Comparison of ENCODE assay signal across 8 mouse cellular contexts in the genomic region with DNA sequence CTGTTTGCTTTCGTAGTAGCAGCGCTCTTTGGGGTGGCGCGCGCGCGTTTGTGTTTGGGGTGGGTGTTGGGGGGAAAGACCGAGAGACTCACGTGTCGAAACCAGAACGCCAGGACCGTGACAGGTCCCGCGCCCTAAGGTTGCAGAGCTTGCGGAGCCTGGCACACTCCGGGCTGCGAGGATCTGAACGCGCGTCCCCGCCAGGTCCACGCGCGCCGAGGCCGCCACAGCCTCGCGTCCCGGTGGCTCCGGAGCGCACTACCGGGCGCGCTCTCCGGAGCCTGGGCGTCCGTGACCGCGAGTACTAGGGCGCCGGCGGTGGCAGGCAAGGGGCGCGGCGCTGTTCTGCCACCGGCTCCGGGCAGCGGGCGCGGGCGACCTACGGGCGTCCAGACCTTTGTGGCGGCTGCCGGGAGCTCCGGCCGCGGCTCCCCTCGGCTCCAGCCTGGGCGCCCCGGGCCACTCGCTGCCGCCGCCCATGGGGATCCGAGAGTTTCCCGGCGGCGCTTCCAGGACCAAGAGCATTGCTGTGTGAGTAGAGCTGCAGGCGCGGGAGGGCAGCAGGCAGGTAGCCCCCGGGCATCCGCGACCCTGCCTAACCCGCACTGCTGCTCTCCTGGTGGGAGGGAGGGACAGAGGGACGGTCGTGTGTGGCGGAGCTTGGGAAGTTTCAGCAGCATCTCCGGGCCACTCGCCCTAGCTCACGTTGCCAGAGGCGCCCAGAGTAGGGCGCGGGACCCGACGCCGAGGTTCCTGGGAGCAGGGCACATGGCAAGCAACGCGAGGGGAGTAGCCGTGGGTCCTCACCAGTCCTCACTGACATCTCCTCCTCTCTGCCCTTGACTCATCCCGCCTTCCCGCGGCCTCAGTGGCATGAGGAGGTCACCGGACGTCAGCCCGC.
DNase-seq lines count a peak whose midpoint lies in the region; ATAC-seq lines count a peak whose summit lies in the region.
"Had no signal": no experiment of that assay in that cellular context is flagged by ENCODE, and none has a peak within 500 bp of the region (broad histone marks: within the 10 kb centered on the region; RNA-seq: fewer than 3 reads in every experiment).

No protein-coding gene starts in this region.

- H3K27ac ChIP-seq in heart, embryonic 15.5 days, result no peak overlapping the region
- 0 out of 2 replicates have a peak overlapping the region, but pooled peaks have one; percentile 21 for H3K27ac ChIP-seq in limb, embryonic 10.5 days
- H3K27ac ChIP-seq in midbrain, embryonic 16.5 days (ENCODE audit: low read length), result peak overlapping the region; percentile 40; the same call in 1 of the 2 replicates
- H3K27ac ChIP-seq: macrophage had no signal

- no peaks in the 10 kb centered on the region for H3K9me3 ChIP-seq in heart, embryonic 15.5 days (replicated peaks)
- H3K9me3 ChIP-seq in limb, embryonic 10.5 days (replicated peaks), result no peaks in the 10 kb centered on the region
- H3K9me3 ChIP-seq in midbrain, embryonic 16.5 days (replicated peaks; ENCODE audit: control insufficient read depth, low read length, poor library complexity, severe bottlenecking), result no peaks in the 10 kb centered on the region

- peaks cover 12% of the 10 kb centered on the region for H3K4me1 ChIP-seq in heart, embryonic 15.5 days (replicated peaks)
- H3K4me1 ChIP-seq in limb, embryonic 10.5 days, result peaks cover 12% of the 10 kb centered on the region
- H3K4me1 ChIP-seq in midbrain, embryonic 16.5 days (ENCODE audit: control insufficient read depth, insufficient read depth, low read length), result peaks cover 5% of the 10 kb centered on the region; the same call in 1 of the 2 replicates

- peak overlapping the region; percentile 95 for H3K4me2 ChIP-seq in heart, embryonic 15.5 days
- H3K4me2 ChIP-seq in midbrain, embryonic 16.5 days (ENCODE audit: low read length), result peak overlapping the region; percentile 97

- no peaks in the 10 kb centered on the region for H3K36me3 ChIP-seq in heart, embryonic 15.5 days
- no peaks in the 10 kb centered on the region for H3K36me3 ChIP-seq in limb, embryonic 10.5 days
- H3K36me3 ChIP-seq in midbrain, embryonic 16.5 days (ENCODE audit: control insufficient read depth, insufficient read depth, low read length), result no peaks in the 10 kb centered on the region

- DNase-seq in ovary, postnatal 36 days (ENCODE audit: low spot score), result peak; percentile 29
- no peak for DNase-seq in ovary, postnatal 10 days (ENCODE audit: low spot score)
- peak; percentile 75 to 77 for DNase-seq in cerebellum, postnatal 10 days
- peak; percentile 62 for DNase-seq in limb, embryonic 10.5 days (ENCODE audit: low spot score)
- no peak for DNase-seq in yolk sac, embryonic 10.5 days (ENCODE audit: low spot score)

- peak overlapping the region; percentile 41 for H3K9ac ChIP-seq in heart, embryonic 15.5 days
- H3K9ac ChIP-seq in midbrain, embryonic 16.5 days (ENCODE audit: low read depth, low read length), result peak overlapping the region; percentile 75

- ATAC-seq in heart, embryonic 15.5 days (replicated peaks; ENCODE audit: insufficient number of reproducible peaks, insufficient read depth, low FRiP score, low read depth), result 0 out of 2 replicates have a peak, but pooled peaks have one; percentile 31
- ATAC-seq in midbrain, embryonic 16.5 days, result peak; percentile 83

- under 1% methylated on average over 94 of the region's 95 CpGs for WGBS in heart, embryonic 15.5 days
- WGBS in limb, embryonic 10.5 days, result under 1% methylated on average over 78 of the region's 95 CpGs
- under 1% methylated on average over 88 of the region's 95 CpGs for WGBS in midbrain, embryonic 16.5 days

- peaks cover 38% of the 10 kb centered on the region for H3K27me3 ChIP-seq in heart, embryonic 15.5 days
- H3K27me3 ChIP-seq in limb, embryonic 10.5 days (ENCODE audit: low read depth, poor library complexity, severe bottlenecking), result peaks cover 57% of the 10 kb centered on the region
- H3K27me3 ChIP-seq in midbrain, embryonic 16.5 days (ENCODE audit: control insufficient read depth, insufficient read depth, low read depth, low read length), result peaks cover 3% of the 10 kb centered on the region

- H3K4me3 ChIP-seq in heart, embryonic 15.5 days, result peak overlapping the region; percentile 56
- H3K4me3 ChIP-seq in limb, embryonic 10.5 days, result peak overlapping the region; percentile 62
- H3K4me3 ChIP-seq in midbrain, embryonic 16.5 days (ENCODE audit: low read depth, low read length), result peak overlapping the region; percentile 70

Comparison
In these comparisons a context has a peak if more than half of its experiments do, and no peak if none do; other contexts are left out.
1. DNase-seq: peak in ovary, postnatal 36 days (single experiment), cerebellum, postnatal 10 days (2 of 2) and limb, embryonic 10.5 days (single experiment); none in ovary, postnatal 10 days (single experiment) and yolk sac, embryonic 10.5 days (single experiment).
2. Peak in every context shown above with its lines, with median percentiles within 50 percentile points of each other: H3K4me3 ChIP-seq.